Mouse (Mus musculus): ENCODE results near the gene Plekhg5. TPM values are rescaled to one million over a fixed set of nuclear protein-coding genes. Genes with fewer than 3 reads are reported as not detected.
A peak's percentile ranks its signal among the peaks of the same experiment; 100 is the strongest.

The Plekhg5 gene
- total and polyA plus RNA-seq, 2 experiments from 2014 or later: 12.8 to 18.6 TPM

- ATAC-seq (no peak), DNase-seq (peak; percentile 28)
- H3K4me1 ChIP-seq (ENCODE audit: insufficient read depth): peaks cover 3% of the 10 kb centered on the region; the same call in 1 of the 2 replicates
- H3K27ac ChIP-seq (ENCODE audit: low read depth, low read length): no peak overlapping the region
- H3K4me2 ChIP-seq (ENCODE audit: low read depth): peak overlapping the region; percentile 40
- no peaks in the 10 kb centered on the region for H3K36me3 ChIP-seq (ENCODE audit: insufficient read depth)
- H3K9ac ChIP-seq: no peak overlapping the region
- WGBS: 3% methylated on average over 65 of the region's 65 CpGs
- peak overlapping the region; percentile 14 for H3K4me3 ChIP-seq (ENCODE audit: low read depth, low read length)
- TF ChIP-seq CTCF (IDR thresholded peaks at IDR 0.05; ENCODE audit: low read depth): no peak
- peaks cover 95% of the 10 kb centered on the region for H3K27me3 ChIP-seq (ENCODE audit: insufficient read depth, low read length)
- H3K9me3 ChIP-seq (ENCODE audit: low read length): no peaks in the 10 kb centered on the region
These were observed 54.0 kb downstream of the Plekhg5 start for GRCm38 (mm10) chr4:152126026-152126920.

- DNase-seq (no peak), ATAC-seq (no peak)
- WGBS: 85% methylated on average over 11 of the region's 11 CpGs
- Histone ChIP-seq H3K4me2 (ENCODE audit: low read depth) (no peak overlapping the region), H3K9ac (no peak overlapping the region), H3K27me3 (ENCODE audit: insufficient read depth, low read length) (peaks cover 95% of the 10 kb centered on the region), H3K4me1 (ENCODE audit: insufficient read depth) (peaks cover 3% of the 10 kb centered on the region; the same call in 1 of the 2 replicates), H3K4me3 (ENCODE audit: low read depth, low read length) (no peak overlapping the region), H3K36me3 (ENCODE audit: insufficient read depth) (no peaks in the 10 kb centered on the region), H3K27ac (ENCODE audit: low read depth, low read length) (no peak overlapping the region), H3K9me3 (ENCODE audit: low read length) (no peaks in the 10 kb centered on the region)
- TF ChIP-seq CTCF (IDR thresholded peaks at IDR 0.05; ENCODE audit: low read depth): no peak
These were observed 55.6 kb downstream of the Plekhg5 start for GRCm38 (mm10) chr4:152127884-152128283.

GRCm38 (mm10) chr4:152128784-152129183 lies 56.5 kb downstream of the Plekhg5 start:
- Histone ChIP-seq H3K9me3 (ENCODE audit: low read length) (no peaks in the 10 kb centered on the region), H3K4me1 (ENCODE audit: insufficient read depth) (peaks cover 3% of the 10 kb centered on the region; the same call in 1 of the 2 replicates), H3K4me2 (ENCODE audit: low read depth) (no peak overlapping the region), H3K27me3 (ENCODE audit: insufficient read depth, low read length) (peaks cover 91% of the 10 kb centered on the region), H3K4me3 (ENCODE audit: low read depth, low read length) (no peak overlapping the region), H3K36me3 (ENCODE audit: insufficient read depth) (no peaks in the 10 kb centered on the region), H3K27ac (ENCODE audit: low read depth, low read length) (no peak overlapping the region), H3K9ac (no peak overlapping the region)
- no peak for TF ChIP-seq CTCF (IDR thresholded peaks at IDR 0.05; ENCODE audit: low read depth)
- 39% methylated on average over 5 of the region's 5 CpGs for WGBS
- DNase-seq (no peak), ATAC-seq (no peak)

DNA sequence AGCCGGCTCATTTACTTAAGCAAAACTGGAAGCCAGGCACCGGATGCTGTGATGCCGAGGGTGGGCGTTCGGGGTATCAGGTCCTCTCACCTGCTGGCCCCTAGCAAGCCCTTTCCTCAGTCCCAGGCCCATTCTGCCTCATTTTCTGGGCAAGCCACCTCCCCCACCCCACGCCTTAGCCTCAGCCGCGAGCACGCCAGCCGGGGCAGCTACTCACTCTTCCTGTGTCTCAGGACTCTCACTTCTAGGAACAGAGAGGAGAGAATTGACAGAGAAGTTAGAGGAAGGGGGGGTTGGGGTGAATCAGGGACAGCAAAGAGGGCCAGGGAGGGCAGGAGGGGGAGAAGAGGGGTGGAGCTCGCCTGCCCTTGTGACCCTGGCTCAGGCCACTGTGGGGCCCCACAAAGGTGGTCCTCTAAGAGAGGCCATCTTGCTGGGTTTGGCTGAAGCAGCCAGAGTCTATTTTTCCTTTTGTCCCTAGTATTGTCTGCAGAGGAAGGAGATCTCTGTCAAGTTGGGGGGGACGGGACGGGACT lies 57.2 kb downstream of the Plekhg5 start:
- DNase-seq: no peak
- H3K9me3 ChIP-seq (ENCODE audit: low read length): no peaks in the 10 kb centered on the region
- H3K9ac ChIP-seq: no peak overlapping the region
- H3K27ac ChIP-seq (ENCODE audit: low read depth, low read length): no peak overlapping the region
- H3K36me3 ChIP-seq (ENCODE audit: insufficient read depth): no peaks in the 10 kb centered on the region
- WGBS: 28% methylated on average over 13 of the region's 13 CpGs
- peaks cover 91% of the 10 kb centered on the region for H3K27me3 ChIP-seq (ENCODE audit: insufficient read depth, low read length)
- H3K4me1 ChIP-seq (ENCODE audit: insufficient read depth): peaks cover 3% of the 10 kb centered on the region; the same call in 1 of the 2 replicates
- no peak overlapping the region for H3K4me3 ChIP-seq (ENCODE audit: low read depth, low read length)
- H3K4me2 ChIP-seq (ENCODE audit: low read depth): no peak overlapping the region
- no peak for ATAC-seq
- no peak for TF ChIP-seq CTCF (IDR thresholded peaks at IDR 0.05; ENCODE audit: low read depth)

- Histone ChIP-seq H3K4me3 (ENCODE audit: low read depth, low read length) (peak overlapping the region; percentile 27), H3K27me3 (ENCODE audit: insufficient read depth, low read length) (peaks cover 76% of the 10 kb centered on the region), H3K4me1 (ENCODE audit: insufficient read depth) (0 out of 2 replicates have a peak, but pooled peaks cover 2% of the 10 kb centered on the region), H3K4me2 (ENCODE audit: low read depth) (peak overlapping the region; percentile 50), H3K36me3 (ENCODE audit: insufficient read depth) (no peaks in the 10 kb centered on the region), H3K27ac (ENCODE audit: low read depth, low read length) (peak overlapping the region; percentile 29; the same call in 1 of the 2 replicates), H3K9ac (peak overlapping the region; percentile 28; the same call in 1 of the 2 replicates), H3K9me3 (ENCODE audit: low read length) (no peaks in the 10 kb centered on the region)
- WGBS: 3% methylated on average over 74 of the region's 85 CpGs
- TF ChIP-seq CTCF (IDR thresholded peaks at IDR 0.05; ENCODE audit: low read depth): peak; percentile 25; the same call in 1 of the 2 replicates
- peak; percentile 84 for ATAC-seq
- DNase-seq: peak; percentile 55
These were observed 58.7 kb downstream of the Plekhg5 start for GRCm38 (mm10) chr4:152130771-152131653.
